Mouse (Mus musculus) thymus, postnatal 14 days (tissue): ENCODE measurements at regions not wholly inside any gene's neighbourhood (a gene's known extent, or its start where the extent isn't known, plus 50 kb on each side); places are given as distances from the start of the nearest gene placed in this dataset.

Experiments used
- DNase-seq: peaks from one replicate; pipeline ENCODE4 v3.0.0; 2021

- no peak for DNase-seq
These were observed 586.8 kb upstream of the Nrsn1 start for GRCm38 (mm10) chr13:25857096-25857495.

- DNase-seq: no peak
These were observed 586.2 kb upstream of the Nrsn1 start for GRCm38 (mm10) chr13:25856549-25856948.

GRCm38 (mm10) chr13:25848156-25848555 is 577.9 kb upstream of the Nrsn1 start:
- no peak for DNase-seq

GRCm38 (mm10) chr13:25838237-25838636 is 567.9 kb upstream of the Nrsn1 start:
- no peak for DNase-seq

- DNase-seq: no peak
These were observed 559.0 kb upstream of the Nrsn1 start for GRCm38 (mm10) chr13:25829146-25829924.

GRCm38 (mm10) chr13:25808564-25809253 is 538.4 kb upstream of the Nrsn1 start:
- DNase-seq: no peak

- DNase-seq: no peak
These were observed 523.0 kb upstream of the Nrsn1 start for GRCm38 (mm10) chr13:25793216-25793803.

- no peak for DNase-seq
These were observed 510.9 kb upstream of the Nrsn1 start for GRCm38 (mm10) chr13:25781161-25781560.

GRCm38 (mm10) chr13:25777706-25778105 is 507.4 kb upstream of the Nrsn1 start:
- DNase-seq: no peak

GRCm38 (mm10) chr13:25774586-25775182 is 504.4 kb upstream of the Nrsn1 start:
- no peak for DNase-seq

GRCm38 (mm10) chr13:25754515-25755105 is 484.3 kb upstream of the Nrsn1 start:
- DNase-seq: no peak

GRCm38 (mm10) chr13:25751409-25751777 is 481.1 kb upstream of the Nrsn1 start:
- no peak for DNase-seq

- DNase-seq: no peak
These were observed 480.4 kb upstream of the Nrsn1 start for GRCm38 (mm10) chr13:25750460-25751408.

- no peak for DNase-seq
These were observed 468.3 kb upstream of the Nrsn1 start for GRCm38 (mm10) chr13:25738601-25739000.

GRCm38 (mm10) chr13:25729327-25729892 is 459.1 kb upstream of the Nrsn1 start:
- DNase-seq: no peak

- no peak for DNase-seq
These were observed 457.3 kb upstream of the Nrsn1 start for GRCm38 (mm10) chr13:25727504-25728095.

GRCm38 (mm10) chr13:25722595-25723525 is 452.6 kb upstream of the Nrsn1 start:
- no peak for DNase-seq

- DNase-seq: no peak
These were observed 430.7 kb upstream of the Nrsn1 start for GRCm38 (mm10) chr13:25700965-25701364.

- DNase-seq: no peak
These were observed 425.7 kb upstream of the Nrsn1 start for GRCm38 (mm10) chr13:25695956-25696355.

- no peak for DNase-seq
These were observed 424.8 kb upstream of the Nrsn1 start for GRCm38 (mm10) chr13:25695017-25695604.
